Mouse (Mus musculus) adrenal gland, adult 18-20 months (tissue): ENCODE data around the gene Tpbgl. TPM values are rescaled to one million over a fixed set of nuclear protein-coding genes. Genes with fewer than 3 reads are reported as not detected.

Source experiments
- DNase-seq, 2 experiments: peaks; one replicate each; pipeline ENCODE4 v3.0.0; 2021 to 2022; ENCODE audit warnings: low spot score in 2 of 2
- total RNA-seq, 2 experiments: library from RNA; stranded (reverse); gene quantifications; 1 replicate in 1 of 2; 2 replicates in 1 of 2; pipeline ENCODE4 v1.2.3; 2021

Tpbgl gene
- total RNA-seq, 2 experiments from 2014 or later: 17.5 to 29.5 TPM

GRCm38 (mm10) chr7:99582867-99583266, 44.0 kb downstream of the Tpbgl start:
- no peak for DNase-seq

- DNase-seq: no peak
Measured at GRCm38 (mm10) chr7:99582306-99582705, 44.6 kb downstream of the Tpbgl start.

GRCm38 (mm10) chr7:99580247-99580646, 46.7 kb downstream of the Tpbgl start:
- no peak for DNase-seq

GRCm38 (mm10) chr7:99579491-99580190, 47.3 kb downstream of the Tpbgl start:
- no peak for DNase-seq

GRCm38 (mm10) chr7:99578246-99578645, 48.7 kb downstream of the Tpbgl start:
- DNase-seq: no peak

Other genes starting within 250 kb of the Tpbgl start
- 1 to 10 TPM; 5.4 to 7.5 TPM for gene Gdpd5, start 245.7 kb downstream of the Tpbgl start, total RNA-seq
- under 1 TPM; 0.19 to 0.46 TPM for gene Klhl35, start 161.1 kb downstream of the Tpbgl start, total RNA-seq
- gene Rps3, start 143.4 kb downstream of the Tpbgl start, total RNA-seq: 100 to 1,000 TPM; 511 to 548 TPM
- gene Arrb1, start 91.6 kb downstream of the Tpbgl start, total RNA-seq: 10 to 100 TPM; 38.3 to 43.6 TPM
- gene Slco2b1, start 84.2 kb upstream of the Tpbgl start, total RNA-seq: 10 to 100 TPM; 21.0 to 25.3 TPM
- gene Olfr520, start 103.2 kb upstream of the Tpbgl start, total RNA-seq: under 1 TPM in 1 of 2 experiments, not detected in 1; 0.42 TPM
- gene Olfr521, start 136.4 kb upstream of the Tpbgl start, total RNA-seq: not detected
- gene Neu3, start 201.3 kb upstream of the Tpbgl start, total RNA-seq: 1 to 10 TPM; 1.9 to 2.4 TPM
- 1 to 10 TPM in 1 of 2 experiments, not detected in 1; 2.8 TPM for gene Xrra1, start 232.0 kb upstream of the Tpbgl start, total RNA-seq
- 100 to 1,000 TPM; 150 to 191 TPM for gene Spcs2, start 236.4 kb upstream of the Tpbgl start, total RNA-seq